Mouse (Mus musculus) heart, embryonic 13.5 days (tissue): ENCODE results near the gene Thap4. TPM values are rescaled to one million over a fixed set of nuclear protein-coding genes. Genes with fewer than 3 reads are reported as not detected.

Experiments used
- ATAC-seq: fragments of 200-750 bp; cut with Nextera tagmentation; 2 replicates; pipeline ENCODE4 v1.8.0; 2017; ENCODE audit warnings: moderate TSS enrichment; ENCODE audit not compliant: insufficient number of reproducible peaks, low FRiP score, low TSS enrichment; ENCODE audit errors: extremely low read depth
- H3K27ac ChIP-seq: fragments of 300-500 bp; sonication (generic); replicated peaks from 2 replicates; pipeline ENCODE4 v1.5.1; 2015; ENCODE audit warnings: moderate library complexity, mild to moderate bottlenecking, inconsistent platforms
- H3K27me3 ChIP-seq: fragments of 300-500 bp; sonication (generic); replicated peaks from 2 replicates; pipeline ENCODE4 v1.6.1; 2015; ENCODE audit warnings: mild to moderate bottlenecking, inconsistent platforms
- H3K36me3 ChIP-seq: fragments of 300-500 bp; sonication (generic); 2 replicates; pipeline ENCODE4 v1.6.1; 2015; ENCODE audit warnings: mild to moderate bottlenecking, inconsistent platforms
- H3K4me1 ChIP-seq: fragments of 300-500 bp; sonication (generic); 2 replicates; pipeline ENCODE4 v1.6.1; 2015; ENCODE audit warnings: inconsistent platforms
- H3K4me2 ChIP-seq: fragments of 300-500 bp; sonication (generic); 2 replicates; pipeline ENCODE4 v1.6.1; 2015; ENCODE audit warnings: inconsistent platforms, mild to moderate bottlenecking, moderate library complexity
- H3K4me3 ChIP-seq: fragments of 300-500 bp; sonication (generic); 2 replicates; pipeline ENCODE4 v1.5.1; 2015; ENCODE audit warnings: moderate library complexity, mild to moderate bottlenecking, inconsistent platforms
- H3K9ac ChIP-seq: fragments of 300-500 bp; sonication (generic); 2 replicates; pipeline ENCODE4 v1.6.1; 2015; ENCODE audit warnings: inconsistent platforms, mild to moderate bottlenecking, moderate library complexity
- H3K9me3 ChIP-seq: fragments of 300-500 bp; sonication (generic); 2 replicates; pipeline ENCODE4 v1.6.1; 2016; ENCODE audit warnings: inconsistent platforms
- WGBS: fragments of 180-500 bp; shearing (Covaris S2); methylation state at CpG from one replicate; pipeline ENCODE4 v1.1.7; 2015; ENCODE audit warnings: mixed read lengths; 5-methylcytosine and 5-hydroxymethylcytosine counted together
- polyA plus RNA-seq: library from polyadenylated mRNA; unstranded; fragments of >200 nt; fragmentation: Nextera tagmentation; extraction: Ambion mirVana; gene quantifications from 2 replicates; pipeline ENCODE4 v1.2.1, GENCODE M21; 2015

Thap4 gene
- polyA plus RNA-seq, 1 experiment from 2014 or later: 50.8 TPM

DNA sequence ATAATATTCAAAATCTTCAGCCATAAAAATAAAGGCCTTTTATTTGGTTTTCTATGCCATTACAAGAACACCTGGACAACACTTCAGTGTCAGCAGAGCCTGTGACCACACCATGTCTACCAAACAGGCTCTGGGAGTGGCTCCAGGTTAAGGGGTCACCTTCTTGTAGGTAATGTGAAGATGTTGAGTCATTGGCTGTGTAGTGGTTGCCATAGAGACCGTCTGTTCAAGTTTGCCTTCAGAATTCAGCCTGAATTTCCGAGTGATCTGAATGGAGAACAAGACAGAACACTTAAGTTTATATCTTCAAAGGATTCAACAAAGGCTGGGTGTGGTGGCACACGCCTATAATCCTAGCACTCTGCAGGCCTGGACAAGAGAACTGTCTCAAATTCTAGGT, 49.3 kb downstream of the Thap4 start:
- no peak overlapping the region for H3K4me2 ChIP-seq
- no peaks in the 10 kb centered on the region for H3K9me3 ChIP-seq
- H3K36me3 ChIP-seq: peaks cover 53% of the 10 kb centered on the region
- no peak overlapping the region for H3K9ac ChIP-seq
- no peak overlapping the region for H3K27ac ChIP-seq
- WGBS: 66% methylated on average over 3 of the region's 3 CpGs
- ATAC-seq: no peak
- no peak overlapping the region for H3K4me3 ChIP-seq
- H3K27me3 ChIP-seq: no peaks in the 10 kb centered on the region
- no peaks in the 10 kb centered on the region for H3K4me1 ChIP-seq

DNA sequence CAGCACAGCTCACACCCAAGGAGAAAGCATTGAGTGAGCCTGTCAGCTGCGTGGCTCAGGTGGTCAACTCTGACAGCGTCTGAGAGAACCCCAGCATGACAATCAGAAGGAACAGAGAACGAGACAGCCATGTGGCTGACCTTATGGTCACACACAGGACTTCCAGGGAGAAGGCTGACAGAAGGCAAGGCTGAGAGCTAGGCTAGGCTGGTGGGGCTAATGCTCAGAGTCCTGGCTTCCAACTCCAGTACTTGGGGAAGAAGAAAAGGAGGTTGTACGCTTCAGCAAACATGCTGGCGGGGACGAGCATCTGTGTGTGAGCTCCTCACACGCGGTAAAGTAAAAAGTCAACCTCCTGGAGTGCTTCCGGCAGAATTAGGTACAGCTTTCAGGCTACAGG, 50.3 kb downstream of the Thap4 start:
- H3K4me1 ChIP-seq: no peaks in the 10 kb centered on the region
- H3K4me2 ChIP-seq: no peak overlapping the region
- H3K27me3 ChIP-seq: no peaks in the 10 kb centered on the region
- H3K36me3 ChIP-seq: peaks cover 53% of the 10 kb centered on the region
- no peak overlapping the region for H3K4me3 ChIP-seq
- no peak overlapping the region for H3K9ac ChIP-seq
- H3K27ac ChIP-seq: no peak overlapping the region
- no peak for ATAC-seq
- H3K9me3 ChIP-seq: no peaks in the 10 kb centered on the region
- WGBS: 83% methylated on average over 9 of the region's 9 CpGs

DNA sequence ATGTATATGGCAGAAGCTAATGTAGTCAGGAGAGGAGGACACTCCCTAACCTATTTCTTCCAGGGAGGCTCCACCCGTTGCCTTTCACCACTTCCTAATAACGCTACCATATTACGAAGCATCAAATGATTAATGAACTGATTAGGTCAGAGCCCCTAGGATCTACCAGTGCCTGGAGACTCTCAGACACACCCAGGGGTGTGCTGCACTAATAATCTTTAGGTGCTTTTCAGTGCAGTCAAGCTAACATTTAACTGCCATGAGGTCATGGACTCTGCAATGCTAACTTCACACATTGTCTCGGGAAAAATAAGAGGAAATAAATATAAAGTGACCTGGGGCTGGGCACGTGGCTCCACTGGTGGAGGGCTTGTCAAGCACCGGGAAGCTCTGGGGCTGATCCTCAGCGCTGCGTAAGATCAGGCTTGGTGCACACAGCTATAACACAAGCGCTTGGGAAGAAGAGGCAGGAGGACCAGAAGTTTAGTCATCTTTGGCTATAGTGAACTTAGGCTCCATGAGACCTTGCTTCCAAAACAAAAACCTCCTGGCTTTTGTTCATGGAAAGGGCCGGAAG, 51.1 kb downstream of the Thap4 start:
- WGBS: 88% methylated on average over 10 of the region's 10 CpGs
- Histone ChIP-seq H3K4me1 (no peaks in the 10 kb centered on the region), H3K36me3 (peaks cover 51% of the 10 kb centered on the region), H3K27me3 (no peaks in the 10 kb centered on the region), H3K9ac (no peak overlapping the region), H3K9me3 (no peaks in the 10 kb centered on the region), H3K4me2 (no peak overlapping the region), H3K4me3 (no peak overlapping the region), H3K27ac (no peak overlapping the region)
- ATAC-seq: no peak

DNA sequence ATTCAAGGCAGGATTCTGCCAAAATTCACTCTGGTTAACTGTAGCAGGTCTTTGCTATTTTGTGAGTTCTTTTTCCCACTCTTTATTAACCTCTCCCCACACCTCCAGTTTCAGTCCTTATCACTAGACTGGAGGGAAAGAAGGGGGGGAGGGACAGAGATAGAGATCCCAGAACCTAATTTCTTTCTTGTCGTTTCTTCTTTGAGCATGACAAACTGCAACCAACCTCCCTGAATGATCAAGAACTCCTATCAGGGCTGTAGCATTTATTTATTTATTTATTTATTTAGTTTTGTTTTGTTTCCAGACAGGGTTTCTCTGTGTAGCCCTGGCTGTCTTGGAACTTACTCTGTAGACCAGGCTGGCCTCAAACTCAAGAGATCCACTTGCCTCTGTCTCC, 52.6 kb downstream of the Thap4 start:
- H3K4me2 ChIP-seq: no peak overlapping the region
- no peak overlapping the region for H3K27ac ChIP-seq
- no peak overlapping the region for H3K4me3 ChIP-seq
- H3K27me3 ChIP-seq: no peaks in the 10 kb centered on the region
- peaks cover 42% of the 10 kb centered on the region for H3K36me3 ChIP-seq
- no peak overlapping the region for H3K9ac ChIP-seq
- WGBS: 68% methylated on average over 1 of the region's 1 CpGs
- ATAC-seq: no peak
- no peaks in the 10 kb centered on the region for H3K9me3 ChIP-seq
- H3K4me1 ChIP-seq: peaks cover 10% of the 10 kb centered on the region

DNA sequence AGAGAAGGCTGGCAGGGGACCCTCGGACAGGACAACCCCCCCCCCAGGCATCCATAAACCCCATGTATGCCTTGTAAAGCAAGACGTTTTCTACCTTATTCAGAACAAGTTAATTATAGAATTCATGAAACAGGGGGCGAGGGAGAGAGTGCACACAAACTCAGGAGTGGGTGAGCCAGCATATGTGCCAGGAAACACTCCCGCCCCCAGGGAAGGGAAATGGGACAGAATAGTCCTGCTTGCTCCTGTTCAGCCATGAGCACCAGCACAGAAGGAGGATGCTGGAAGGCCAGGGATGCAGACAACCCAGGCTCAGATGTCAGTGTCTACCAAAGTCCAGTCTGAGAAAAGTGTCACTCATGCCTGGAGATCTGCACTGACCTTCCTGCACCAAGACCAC, 55.5 kb downstream of the Thap4 start:
- Histone ChIP-seq H3K9me3 (no peaks in the 10 kb centered on the region), H3K9ac (no peak overlapping the region), H3K4me2 (no peak overlapping the region), H3K27ac (no peak overlapping the region), H3K4me3 (no peak overlapping the region), H3K27me3 (no peaks in the 10 kb centered on the region), H3K36me3 (peaks cover 35% of the 10 kb centered on the region), H3K4me1 (peaks cover 35% of the 10 kb centered on the region)
- 66% methylated on average over 4 of the region's 4 CpGs for WGBS
- no peak for ATAC-seq

DNA sequence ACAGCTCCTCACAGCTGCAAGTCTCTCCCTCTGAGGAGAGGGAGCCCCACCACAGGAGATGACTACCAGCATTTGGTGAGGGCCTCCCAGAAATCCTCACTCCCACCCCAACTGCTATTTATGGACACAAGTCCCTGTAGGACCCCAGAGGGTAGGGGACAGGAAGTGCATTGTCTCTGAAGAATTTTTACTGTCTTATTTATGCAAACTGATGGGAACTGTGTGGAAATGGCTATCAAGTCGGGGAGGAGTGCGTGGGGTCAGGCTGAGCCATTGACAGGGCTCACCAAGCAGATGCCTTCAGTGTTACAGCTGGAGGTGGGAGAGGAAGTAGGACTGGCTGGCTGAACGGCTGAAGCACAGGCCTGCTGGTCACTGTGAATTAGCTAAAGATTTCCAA, 57.3 kb downstream of the Thap4 start:
- H3K9me3 ChIP-seq: no peaks in the 10 kb centered on the region
- no peaks in the 10 kb centered on the region for H3K27me3 ChIP-seq
- H3K4me1 ChIP-seq: peaks cover 41% of the 10 kb centered on the region
- ATAC-seq: no peak
- peak overlapping the region; percentile 70 for H3K27ac ChIP-seq
- peaks cover 27% of the 10 kb centered on the region for H3K36me3 ChIP-seq
- WGBS: 33% methylated on average over 3 of the region's 3 CpGs
- 0 out of 2 replicates have a peak overlapping the region, but pooled peaks have one; percentile 19 for H3K9ac ChIP-seq
- no peak overlapping the region for H3K4me3 ChIP-seq
- no peak overlapping the region for H3K4me2 ChIP-seq

DNA sequence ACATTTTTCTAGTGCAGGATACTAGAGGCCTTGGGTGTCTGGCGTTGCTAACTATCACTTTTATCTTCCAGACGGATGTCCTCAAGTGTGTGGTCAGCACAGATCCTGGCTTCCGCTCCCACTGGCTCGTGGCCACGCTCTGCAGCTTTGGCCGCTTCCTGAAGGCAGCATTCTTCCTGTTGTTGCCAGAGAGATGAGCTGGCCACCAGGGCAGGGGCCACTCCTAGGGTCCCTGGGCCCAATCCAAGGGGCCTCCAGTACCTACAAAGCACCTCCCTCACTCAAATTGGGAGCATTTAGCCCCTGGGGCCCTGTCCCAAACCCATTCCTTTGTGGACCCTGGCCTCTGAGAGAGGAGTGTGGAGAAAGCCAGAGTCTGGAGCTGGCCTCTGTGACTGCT, 59.7 kb downstream of the Thap4 start:
- Histone ChIP-seq H3K9ac (no peak overlapping the region), H3K9me3 (no peaks in the 10 kb centered on the region), H3K4me1 (peaks cover 41% of the 10 kb centered on the region), H3K27me3 (no peaks in the 10 kb centered on the region), H3K27ac (peak overlapping the region; percentile 48), H3K4me3 (no peak overlapping the region), H3K4me2 (no peak overlapping the region), H3K36me3 (peaks cover 46% of the 10 kb centered on the region)
- no peak for ATAC-seq
- WGBS: 43% methylated on average over 6 of the region's 6 CpGs

DNA sequence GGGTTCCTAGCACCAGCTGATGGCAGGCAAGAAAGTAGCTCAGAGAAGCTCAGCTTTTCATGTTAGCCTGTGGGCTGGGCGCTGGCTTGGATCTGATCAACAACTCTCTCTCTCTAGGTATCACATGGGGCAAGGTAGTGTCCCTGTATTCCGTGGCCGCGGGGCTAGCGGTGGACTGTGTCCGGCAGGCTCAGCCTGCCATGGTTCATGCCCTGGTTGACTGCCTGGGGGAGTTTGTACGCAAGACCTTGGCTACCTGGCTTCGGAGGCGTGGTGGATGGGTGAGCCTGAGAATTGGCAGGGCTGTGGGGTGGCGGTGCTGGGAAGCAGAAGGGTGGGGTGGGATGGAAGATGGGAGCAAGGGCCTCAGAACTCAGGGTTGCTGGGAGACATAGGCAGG, 60.7 kb downstream of the Thap4 start:
- Histone ChIP-seq H3K4me2 (no peak overlapping the region), H3K36me3 (peaks cover 46% of the 10 kb centered on the region), H3K27ac (no peak overlapping the region), H3K4me3 (no peak overlapping the region), H3K4me1 (peaks cover 41% of the 10 kb centered on the region), H3K27me3 (no peaks in the 10 kb centered on the region), H3K9me3 (no peaks in the 10 kb centered on the region), H3K9ac (no peak overlapping the region)
- ATAC-seq: no peak
- WGBS: 87% methylated on average over 10 of the region's 10 CpGs

DNA sequence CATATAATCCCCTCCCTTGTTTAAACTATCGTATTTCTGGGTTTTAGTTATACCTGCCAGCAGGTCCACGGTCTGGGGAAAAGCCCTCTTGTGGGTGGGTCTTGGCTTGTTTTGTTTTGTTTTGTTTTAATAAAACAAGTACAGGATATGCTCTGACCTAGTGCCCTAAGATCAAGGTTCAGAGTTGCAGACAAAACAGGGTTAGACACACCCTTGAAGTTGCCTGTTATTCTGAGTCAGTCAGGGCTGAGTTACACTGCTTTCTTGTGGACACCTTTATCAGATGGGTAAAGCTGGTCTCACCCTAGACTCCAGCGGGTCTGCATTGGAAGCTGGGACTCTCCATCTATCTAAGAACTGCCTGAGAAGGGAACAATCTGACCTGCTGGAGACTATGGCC, 61.2 kb downstream of the Thap4 start:
- H3K36me3 ChIP-seq: peaks cover 46% of the 10 kb centered on the region
- H3K9me3 ChIP-seq: no peaks in the 10 kb centered on the region
- H3K27me3 ChIP-seq: no peaks in the 10 kb centered on the region
- no peak overlapping the region for H3K4me3 ChIP-seq
- ATAC-seq: no peak
- no peak overlapping the region for H3K4me2 ChIP-seq
- H3K4me1 ChIP-seq: peaks cover 45% of the 10 kb centered on the region
- no peak overlapping the region for H3K9ac ChIP-seq
- WGBS: 83% methylated on average over 3 of the region's 3 CpGs
- no peak overlapping the region for H3K27ac ChIP-seq

DNA sequence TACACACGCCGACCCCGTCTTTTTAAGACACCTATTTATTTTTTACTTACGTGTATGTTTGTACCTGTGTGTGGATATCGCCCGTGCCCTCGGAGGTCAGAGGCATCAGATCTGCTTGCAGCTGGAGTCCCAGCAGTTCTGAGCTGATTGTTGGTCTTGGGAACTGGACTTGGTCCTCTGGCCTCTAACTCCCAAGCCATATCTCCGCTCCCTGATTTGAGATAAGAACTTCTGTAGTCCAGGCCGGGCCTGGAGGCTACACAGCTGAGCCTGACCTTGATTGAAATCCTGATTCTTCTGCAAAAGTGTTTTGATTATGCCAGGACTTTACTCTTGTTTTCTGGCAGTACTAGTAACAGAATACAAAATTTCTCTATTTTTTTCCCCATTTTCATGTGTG, 61.9 kb downstream of the Thap4 start:
- Histone ChIP-seq H3K4me1 (peaks cover 48% of the 10 kb centered on the region), H3K36me3 (peaks cover 46% of the 10 kb centered on the region), H3K9me3 (no peaks in the 10 kb centered on the region), H3K9ac (no peak overlapping the region), H3K4me3 (no peak overlapping the region), H3K4me2 (no peak overlapping the region), H3K27ac (no peak overlapping the region), H3K27me3 (no peaks in the 10 kb centered on the region)
- 77% methylated on average over 9 of the region's 9 CpGs for WGBS
- ATAC-seq: no peak

DNA sequence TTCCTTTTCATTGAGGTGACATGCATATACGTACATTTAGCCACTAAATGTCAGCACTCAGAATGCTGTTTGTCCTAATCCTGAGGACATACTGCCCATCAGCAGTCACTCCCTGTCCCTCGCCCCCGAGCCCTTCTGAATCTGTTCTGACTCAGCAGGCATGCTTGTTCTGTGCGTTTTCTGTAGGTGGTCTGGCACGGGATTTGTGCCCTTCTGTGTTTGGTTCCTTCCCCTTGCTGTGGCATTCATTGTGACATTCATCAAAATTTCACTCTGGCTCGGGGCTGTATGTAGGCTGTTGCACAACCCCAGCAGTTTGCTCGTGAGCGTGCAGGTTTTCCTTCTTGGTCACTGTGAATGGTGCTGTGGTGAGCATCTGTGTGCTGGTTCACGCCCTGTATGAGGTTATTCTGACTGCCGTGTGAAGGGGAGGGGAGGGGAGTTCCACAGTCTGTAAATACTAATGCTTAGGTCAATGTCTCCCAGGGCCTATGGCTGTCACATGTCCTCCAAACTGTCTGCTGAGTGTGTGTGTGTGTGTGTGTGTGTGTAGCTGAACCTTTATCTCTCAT, 62.8 kb downstream of the Thap4 start:
- Histone ChIP-seq H3K4me1 (peaks cover 45% of the 10 kb centered on the region), H3K27ac (no peak overlapping the region), H3K9me3 (no peaks in the 10 kb centered on the region), H3K27me3 (no peaks in the 10 kb centered on the region), H3K4me2 (no peak overlapping the region), H3K36me3 (peaks cover 46% of the 10 kb centered on the region), H3K9ac (no peak overlapping the region), H3K4me3 (no peak overlapping the region)
- no peak for ATAC-seq
- 75% methylated on average over 10 of the region's 10 CpGs for WGBS

DNA sequence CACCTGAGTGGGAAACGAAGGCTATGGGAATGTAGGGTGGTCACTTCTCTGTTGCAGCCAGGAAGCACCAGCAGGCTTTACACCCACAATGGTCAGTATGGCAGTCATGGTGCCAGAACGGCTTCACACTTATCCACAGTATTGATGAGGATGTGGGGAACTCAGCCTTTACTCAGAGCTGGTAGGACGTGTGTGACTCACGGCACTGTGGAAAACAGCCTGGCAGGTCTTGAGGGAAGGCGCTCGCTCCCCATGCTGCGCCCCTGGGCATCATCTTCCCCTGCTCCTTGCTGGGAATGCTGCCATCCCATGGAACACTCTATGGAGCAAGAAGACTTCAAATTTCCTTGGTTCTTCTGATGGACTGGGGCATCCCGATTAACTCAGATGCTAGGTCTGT, 63.6 kb downstream of the Thap4 start:
- WGBS: 87% methylated on average over 8 of the region's 8 CpGs
- H3K4me1 ChIP-seq: peaks cover 40% of the 10 kb centered on the region
- no peak for ATAC-seq
- H3K27me3 ChIP-seq: no peaks in the 10 kb centered on the region
- no peak overlapping the region for H3K27ac ChIP-seq
- H3K4me2 ChIP-seq: no peak overlapping the region
- peaks cover 46% of the 10 kb centered on the region for H3K36me3 ChIP-seq
- H3K9me3 ChIP-seq: no peaks in the 10 kb centered on the region
- no peak overlapping the region for H3K4me3 ChIP-seq
- H3K9ac ChIP-seq: no peak overlapping the region
